Mouse (Mus musculus) forebrain, embryonic 12.5 days (tissue): Measurements from ENCODE around the gene Lonp2. TPM values are rescaled to one million over a fixed set of nuclear protein-coding genes. Genes with fewer than 3 reads are reported as not detected.

Source experiments
- ATAC-seq: fragments of 200-750 bp; cut with Nextera tagmentation; 2 replicates; pipeline ENCODE4 v1.8.0; 2017; ENCODE audit warnings: moderate TSS enrichment; ENCODE audit not compliant: low FRiP score
- H3K27ac ChIP-seq: fragments of 300-500 bp; sonication (generic); 2 replicates; pipeline ENCODE4 v1.5.1; 2016; ENCODE audit warnings: mild to moderate bottlenecking
- H3K27me3 ChIP-seq: fragments of 300-500 bp; sonication (generic); 2 replicates; pipeline ENCODE4 v1.6.1; 2016; ENCODE audit warnings: mild to moderate bottlenecking
- H3K36me3 ChIP-seq: fragments of 300-500 bp; sonication (generic); replicated peaks from 2 replicates; pipeline ENCODE4 v1.6.1; 2016; ENCODE audit warnings: mild to moderate bottlenecking
- H3K4me1 ChIP-seq: fragments of 300-500 bp; sonication (generic); 2 replicates; pipeline ENCODE4 v1.6.1; 2016
- H3K4me2 ChIP-seq: fragments of 300-500 bp; sonication (generic); 2 replicates; pipeline ENCODE4 v1.6.1; 2016; ENCODE audit warnings: mild to moderate bottlenecking, moderate library complexity
- H3K4me3 ChIP-seq: fragments of 300-500 bp; sonication (generic); replicated peaks from 2 replicates; pipeline ENCODE4 v1.5.1; 2016; ENCODE audit warnings: mild to moderate bottlenecking
- H3K9ac ChIP-seq: fragments of 300-500 bp; sonication (generic); 2 replicates; pipeline ENCODE4 v1.6.1; 2016; ENCODE audit warnings: mild to moderate bottlenecking
- H3K9me3 ChIP-seq: fragments of 300-500 bp; sonication (generic); 2 replicates; pipeline ENCODE4 v1.6.1; 2016
- WGBS: fragments of 180-500 bp; shearing (Covaris S2); methylation state at CpG from one replicate; pipeline ENCODE4 v1.1.7; 2016; 5-methylcytosine and 5-hydroxymethylcytosine counted together
- polyA plus RNA-seq: library from polyadenylated mRNA; unstranded; fragments of >200 nt; fragmentation: Nextera tagmentation; extraction: Ambion mirVana; gene quantifications from 2 replicates; pipeline ENCODE4 v1.2.1, GENCODE M21; 2016

Gene Lonp2
- polyA plus RNA-seq, 1 experiment from 2014 or later, result 70.3 TPM

GRCm38 (mm10) chr8:86631395-86631794 is 7.6 kb downstream of the Lonp2 start:
- Histone ChIP-seq H3K4me2 (no peak overlapping the region), H3K9me3 (no peaks in the 10 kb centered on the region), H3K4me1 (no peaks in the 10 kb centered on the region), H3K9ac (no peak overlapping the region), H3K36me3 (peaks cover 33% of the 10 kb centered on the region), H3K4me3 (no peak overlapping the region), H3K27ac (no peak overlapping the region), H3K27me3 (no peaks in the 10 kb centered on the region)
- ATAC-seq, result no peak
- 89% methylated on average over 4 of the region's 4 CpGs for WGBS

- 88% methylated on average over 4 of the region's 4 CpGs for WGBS
- no peaks in the 10 kb centered on the region for H3K27me3 ChIP-seq
- ATAC-seq, result no peak
- peaks cover 64% of the 10 kb centered on the region for H3K36me3 ChIP-seq
- no peak overlapping the region for H3K9ac ChIP-seq
- no peak overlapping the region for H3K4me2 ChIP-seq
- H3K4me3 ChIP-seq, result no peak overlapping the region
- H3K9me3 ChIP-seq, result no peaks in the 10 kb centered on the region
- H3K27ac ChIP-seq, result no peak overlapping the region
- no peaks in the 10 kb centered on the region for H3K4me1 ChIP-seq
These were observed 14.0 kb downstream of the Lonp2 start for GRCm38 (mm10) chr8:86637826-86638225.

GRCm38 (mm10) chr8:86638981-86639380 is 15.1 kb downstream of the Lonp2 start:
- WGBS, result 86% methylated on average over 4 of the region's 4 CpGs
- Histone ChIP-seq H3K9me3 (no peaks in the 10 kb centered on the region), H3K4me3 (no peak overlapping the region), H3K36me3 (peaks cover 55% of the 10 kb centered on the region), H3K4me2 (no peak overlapping the region), H3K4me1 (no peaks in the 10 kb centered on the region), H3K27ac (no peak overlapping the region), H3K9ac (no peak overlapping the region), H3K27me3 (no peaks in the 10 kb centered on the region)
- no peak for ATAC-seq

GRCm38 (mm10) chr8:86642682-86643081 is 18.8 kb downstream of the Lonp2 start:
- Histone ChIP-seq H3K36me3 (peaks cover 25% of the 10 kb centered on the region), H3K27me3 (no peaks in the 10 kb centered on the region), H3K4me2 (no peak overlapping the region), H3K9ac (no peak overlapping the region), H3K4me3 (no peak overlapping the region), H3K9me3 (no peaks in the 10 kb centered on the region), H3K27ac (no peak overlapping the region), H3K4me1 (no peaks in the 10 kb centered on the region)
- WGBS, result 84% methylated on average over 3 of the region's 3 CpGs
- ATAC-seq, result no peak

GRCm38 (mm10) chr8:86644661-86645060 is 20.8 kb downstream of the Lonp2 start:
- H3K4me3 ChIP-seq, result no peak overlapping the region
- 91% methylated on average over 4 of the region's 4 CpGs for WGBS
- no peak overlapping the region for H3K27ac ChIP-seq
- H3K4me1 ChIP-seq, result no peaks in the 10 kb centered on the region
- no peaks in the 10 kb centered on the region for H3K27me3 ChIP-seq
- no peak for ATAC-seq
- H3K4me2 ChIP-seq, result no peak overlapping the region
- no peaks in the 10 kb centered on the region for H3K9me3 ChIP-seq
- no peak overlapping the region for H3K9ac ChIP-seq
- H3K36me3 ChIP-seq, result peaks cover 7% of the 10 kb centered on the region

- no peak overlapping the region for H3K27ac ChIP-seq
- no peaks in the 10 kb centered on the region for H3K27me3 ChIP-seq
- no peak overlapping the region for H3K9ac ChIP-seq
- no peak overlapping the region for H3K4me2 ChIP-seq
- H3K4me1 ChIP-seq, result no peaks in the 10 kb centered on the region; the same call in 1 of the 2 replicates
- 89% methylated on average over 3 of the region's 3 CpGs for WGBS
- H3K36me3 ChIP-seq, result peaks cover 7% of the 10 kb centered on the region; the same call in 1 of the 2 replicates
- H3K4me3 ChIP-seq, result no peak overlapping the region
- ATAC-seq, result no peak
- H3K9me3 ChIP-seq, result no peaks in the 10 kb centered on the region
These were observed 23.9 kb downstream of the Lonp2 start for GRCm38 (mm10) chr8:86647771-86648170.

GRCm38 (mm10) chr8:86651416-86651815 is 27.6 kb downstream of the Lonp2 start:
- H3K9ac ChIP-seq, result no peak overlapping the region
- no peak overlapping the region for H3K4me2 ChIP-seq
- no peak overlapping the region for H3K27ac ChIP-seq
- no peaks in the 10 kb centered on the region for H3K27me3 ChIP-seq
- 79% methylated on average over 5 of the region's 5 CpGs for WGBS
- H3K4me1 ChIP-seq, result no peaks in the 10 kb centered on the region; the same call in 1 of the 2 replicates
- peaks cover 17% of the 10 kb centered on the region for H3K36me3 ChIP-seq
- no peak overlapping the region for H3K4me3 ChIP-seq
- no peaks in the 10 kb centered on the region for H3K9me3 ChIP-seq
- no peak for ATAC-seq

GRCm38 (mm10) chr8:86652546-86652945 is 28.7 kb downstream of the Lonp2 start:
- WGBS, result 59% methylated on average over 2 of the region's 2 CpGs
- no peaks in the 10 kb centered on the region; the same call in 1 of the 2 replicates for H3K4me1 ChIP-seq
- no peak for ATAC-seq
- H3K27me3 ChIP-seq, result no peaks in the 10 kb centered on the region
- no peak overlapping the region for H3K9ac ChIP-seq
- no peak overlapping the region for H3K4me2 ChIP-seq
- peaks cover 17% of the 10 kb centered on the region for H3K36me3 ChIP-seq
- no peaks in the 10 kb centered on the region for H3K9me3 ChIP-seq
- H3K27ac ChIP-seq, result no peak overlapping the region
- H3K4me3 ChIP-seq, result no peak overlapping the region

GRCm38 (mm10) chr8:86654578-86654977 is 30.7 kb downstream of the Lonp2 start:
- Histone ChIP-seq H3K4me2 (no peak overlapping the region), H3K36me3 (peaks cover 21% of the 10 kb centered on the region), H3K4me1 (no peaks in the 10 kb centered on the region; the same call in 1 of the 2 replicates), H3K27ac (no peak overlapping the region), H3K9me3 (no peaks in the 10 kb centered on the region), H3K4me3 (no peak overlapping the region), H3K9ac (no peak overlapping the region), H3K27me3 (no peaks in the 10 kb centered on the region)
- no peak for ATAC-seq
- 96% methylated on average over 1 of the region's 1 CpGs for WGBS

GRCm38 (mm10) chr8:86668750-86669149 is 44.9 kb downstream of the Lonp2 start:
- Histone ChIP-seq H3K36me3 (peaks cover 22% of the 10 kb centered on the region), H3K4me2 (no peak overlapping the region)
- no peak for ATAC-seq

GRCm38 (mm10) chr8:86669259-86669658 is 45.4 kb downstream of the Lonp2 start:
- H3K4me3 ChIP-seq, result no peak overlapping the region
- no peak for ATAC-seq
- WGBS, result 66% methylated on average over 4 of the region's 4 CpGs
- H3K27ac ChIP-seq, result no peak overlapping the region
- no peak overlapping the region for H3K4me2 ChIP-seq
- H3K27me3 ChIP-seq, result no peaks in the 10 kb centered on the region
- no peak overlapping the region for H3K9ac ChIP-seq
- H3K4me1 ChIP-seq, result no peaks in the 10 kb centered on the region
- peaks cover 26% of the 10 kb centered on the region for H3K36me3 ChIP-seq
- H3K9me3 ChIP-seq, result no peaks in the 10 kb centered on the region

More at GRCm38 (mm10) chr8:86668750-86669149, 44.9 kb downstream of the Lonp2 start:
- no peaks in the 10 kb centered on the region for H3K4me1 ChIP-seq
- H3K9ac ChIP-seq, result no peak overlapping the region
- no peak overlapping the region for H3K27ac ChIP-seq
- no peaks in the 10 kb centered on the region for H3K27me3 ChIP-seq
- H3K9me3 ChIP-seq, result no peaks in the 10 kb centered on the region
- no peak overlapping the region for H3K4me3 ChIP-seq

GRCm38 (mm10) chr8:86686629-86687028 is 62.8 kb downstream of the Lonp2 start:
- 89% methylated on average over 3 of the region's 3 CpGs for WGBS
- Histone ChIP-seq H3K4me1 (no peaks in the 10 kb centered on the region), H3K36me3 (no peaks in the 10 kb centered on the region), H3K4me3 (no peak overlapping the region), H3K4me2 (no peak overlapping the region), H3K9me3 (no peaks in the 10 kb centered on the region), H3K9ac (no peak overlapping the region), H3K27me3 (no peaks in the 10 kb centered on the region), H3K27ac (no peak overlapping the region)
- ATAC-seq, result no peak

- H3K36me3 ChIP-seq, result no peaks in the 10 kb centered on the region
- H3K4me2 ChIP-seq, result no peak overlapping the region
- no peak for ATAC-seq
- H3K4me3 ChIP-seq, result no peak overlapping the region
- no peaks in the 10 kb centered on the region for H3K27me3 ChIP-seq
- H3K4me1 ChIP-seq, result no peaks in the 10 kb centered on the region
- no peak overlapping the region for H3K9ac ChIP-seq
- no peaks in the 10 kb centered on the region for H3K9me3 ChIP-seq
- WGBS, result 86% methylated on average over 1 of the region's 1 CpGs
- H3K27ac ChIP-seq, result no peak overlapping the region
These were observed 68.3 kb downstream of the Lonp2 start for GRCm38 (mm10) chr8:86692107-86692506.
